Mouse (Mus musculus) MEL (cell line): ENCODE measurements around the gene Ccdc91. TPM values are rescaled to one million over a fixed set of nuclear protein-coding genes. Genes with fewer than 3 reads are reported as not detected.

Source experiments
- DNase-seq: peaks from one replicate; pipeline ENCODE4 v3.0.0; 2011; ENCODE audit warnings: low read depth, low spot score
- H3K27ac ChIP-seq: 2 replicates; pipeline ENCODE4 v1.5.1; 2012; ENCODE audit warnings: low read depth, mild to moderate bottlenecking, control low read depth, low read length, moderate library complexity; ENCODE audit not compliant: control insufficient read depth
- H3K27me3 ChIP-seq, 2 experiments: fragments of 150-350 bp in 1 of 2; sonication (generic) in 1 of 2; 2 replicates each; pipeline ENCODE4 v1.6.1; 2012; ENCODE audit warnings: low read length in 2 of 2, mild to moderate bottlenecking in 2 of 2, improper control_type of control experiment in 1 of 2, moderate library complexity in 1 of 2; ENCODE audit not compliant: insufficient read depth in 2 of 2, control insufficient read depth in 1 of 2
- H3K36me3 ChIP-seq, 2 experiments: 2 replicates each; pipeline ENCODE4 v1.6.1; 2012 to 2014; ENCODE audit warnings: low read length in 2 of 2, improper control_type of control experiment in 1 of 2, inconsistent platforms in 1 of 2, mild to moderate bottlenecking in 1 of 2; ENCODE audit not compliant: insufficient read depth in 2 of 2, control insufficient read depth in 1 of 2
- H3K4me1 ChIP-seq, 2 experiments: fragments of 150-350 bp in 1 of 2; sonication (generic) in 1 of 2; 2 replicates each; pipeline ENCODE4 v1.6.1; 2012; ENCODE audit warnings: low read length in 2 of 2, improper control_type of control experiment in 1 of 2, mild to moderate bottlenecking in 1 of 2; ENCODE audit not compliant: insufficient read depth in 2 of 2, control insufficient read depth in 1 of 2
- H3K4me3 ChIP-seq, 2 experiments: fragments of 150-350 bp in 1 of 2; sonication (generic) in 1 of 2; 2 replicates each; pipeline ENCODE4 v1.5.1; 2012; ENCODE audit warnings: low read depth in 2 of 2, low read length in 2 of 2, mild to moderate bottlenecking in 2 of 2, moderate library complexity in 2 of 2, control low read depth in 1 of 2, improper control_type of control experiment in 1 of 2; ENCODE audit not compliant: control insufficient read depth in 1 of 2, insufficient read depth in 1 of 2
- H3K79me2 ChIP-seq: 2 replicates; pipeline ENCODE4 v1.6.1; 2012; ENCODE audit warnings: mild to moderate bottlenecking, low read length, moderate library complexity; ENCODE audit not compliant: control insufficient read depth, poor library complexity, insufficient read depth
- H3K9ac ChIP-seq: 2 replicates; pipeline ENCODE4 v1.6.1; 2012; ENCODE audit warnings: low read depth, mild to moderate bottlenecking, control low read depth, low read length, moderate library complexity; ENCODE audit not compliant: control insufficient read depth, poor library complexity, severe bottlenecking
- H3K9me3 ChIP-seq: fragments of 150-350 bp; sonication (generic); replicated peaks from 2 replicates; pipeline ENCODE4 v1.6.1; 2012; ENCODE audit warnings: mild to moderate bottlenecking, low read length, improper control_type of control experiment, moderate library complexity; ENCODE audit not compliant: insufficient read depth
- BHLHE40 ChIP-seq: IDR thresholded peaks from 2 replicates; pipeline ENCODE4 v1.6.1; 2012; ENCODE audit warnings: low read depth, mild to moderate bottlenecking, inconsistent platforms, low read length, improper control_type of control experiment, borderline replicate concordance
- CHD1 ChIP-seq: IDR thresholded peaks from 2 replicates; pipeline ENCODE4 v1.6.1; 2012; ENCODE audit warnings: low read depth, mild to moderate bottlenecking, inconsistent platforms, low read length, improper control_type of control experiment
- CHD2 ChIP-seq: IDR thresholded peaks from 2 replicates; pipeline ENCODE4 v1.6.1; 2011; ENCODE audit warnings: low read length, improper control_type of control experiment
- CTCF ChIP-seq, 3 experiments: IDR thresholded peaks in 2 of 3; conservative IDR thresholded peaks in 1 of 3; 2 replicates each; pipeline ENCODE4 v1.5.1; 2011 to 2012; ENCODE audit warnings: low read length in 3 of 3, low read depth in 2 of 3, mild to moderate bottlenecking in 2 of 3, improper control_type of control experiment in 1 of 3, inconsistent platforms in 1 of 3, mixed read lengths in 1 of 3, moderate library complexity in 1 of 3; ENCODE audit not compliant: control insufficient read depth in 1 of 3, insufficient read depth in 1 of 3, poor library complexity in 1 of 3, severe bottlenecking in 1 of 3
- E2F4 ChIP-seq: IDR thresholded peaks from 2 replicates; pipeline ENCODE4 v1.6.1; 2011; ENCODE audit warnings: low read depth, low read length, improper control_type of control experiment, borderline replicate concordance
- GABPA ChIP-seq: IDR thresholded peaks from 2 replicates; pipeline ENCODE4 v1.6.1; 2012; ENCODE audit warnings: low read depth, mild to moderate bottlenecking, inconsistent platforms, low read length, improper control_type of control experiment, moderate library complexity
- HCFC1 ChIP-seq: IDR thresholded peaks from 2 replicates; pipeline ENCODE4 v1.6.1; 2012; ENCODE audit warnings: low read depth, mild to moderate bottlenecking, inconsistent platforms, low read length, improper control_type of control experiment, moderate library complexity
- JUND ChIP-seq: IDR thresholded peaks from 2 replicates; pipeline ENCODE4 v1.6.1; 2011; ENCODE audit warnings: low read depth, mild to moderate bottlenecking, improper control_type of control experiment, low read length
- MXI1 ChIP-seq: IDR thresholded peaks from 2 replicates; pipeline ENCODE4 v1.6.1; 2011; ENCODE audit warnings: mild to moderate bottlenecking, low read depth, low read length, improper control_type of control experiment
- POLR2AphosphoS5 ChIP-seq: IDR thresholded peaks from 2 replicates; pipeline ENCODE4 v1.6.1; 2012; ENCODE audit warnings: low read depth, borderline replicate concordance, mild to moderate bottlenecking, inconsistent platforms, low read length, moderate library complexity, mixed read lengths
- RCOR1 ChIP-seq: IDR thresholded peaks from 2 replicates; pipeline ENCODE4 v1.6.1; 2012; ENCODE audit warnings: low read depth, mild to moderate bottlenecking, inconsistent platforms, low read length, improper control_type of control experiment
- SIN3A ChIP-seq: IDR thresholded peaks from 2 replicates; pipeline ENCODE4 v1.6.1; 2012; ENCODE audit warnings: low read length, improper control_type of control experiment, inconsistent platforms
- SMC3 ChIP-seq: IDR thresholded peaks from 2 replicates; pipeline ENCODE4 v1.6.1; 2011; ENCODE audit warnings: low read depth, low read length, improper control_type of control experiment
- USF1 ChIP-seq: IDR thresholded peaks from 2 replicates; pipeline ENCODE4 v1.6.1; 2014; ENCODE audit warnings: low read depth, mild to moderate bottlenecking, inconsistent platforms, low read length, improper control_type of control experiment, moderate library complexity
- USF2 ChIP-seq, 2 experiments: IDR thresholded peaks; 2 replicates each; pipeline ENCODE4 v1.6.1; 2011 to 2012; ENCODE audit warnings: improper control_type of control experiment in 2 of 2, low read length in 2 of 2, borderline replicate concordance in 1 of 2, inconsistent platforms in 1 of 2, low read depth in 1 of 2, mild to moderate bottlenecking in 1 of 2; ENCODE audit not compliant: insufficient read depth in 1 of 2
- polyA plus RNA-seq, 2 experiments: library from polyadenylated mRNA; stranded (reverse) in 1 of 2; unstranded in 1 of 2; fragments of >175 nt in 1 of 2; fragments of >200 nt in 1 of 2; gene quantifications; 2 replicates each; pipeline versions ENCODE4 v1.2.1 to v1.2.4; 2012; ENCODE audit warnings: low replicate concordance in 2 of 2, low read depth in 1 of 2; ENCODE audit not compliant: insufficient read length in 2 of 2, insufficient read depth in 1 of 2, missing spikeins in 1 of 2
- total RNA-seq: library from RNA; depleted of rRNA; stranded (reverse); fragments of 300-350 nt; gene quantifications from 2 replicates; pipeline ENCODE4 v1.2.3, GENCODE M21; 2012

The Ccdc91 gene
- total and polyA plus RNA-seq, 3 experiments = not detected

GRCm38 (mm10) chr6:147671366-147671765 is 195.7 kb downstream of the Ccdc91 start:
- no peak overlapping the region for H3K4me3 ChIP-seq
- H3K9ac ChIP-seq = no peak overlapping the region
- H3K27ac ChIP-seq = no peak overlapping the region
- no peaks in the 10 kb centered on the region for H3K36me3 ChIP-seq
- no peaks in the 10 kb centered on the region for H3K27me3 ChIP-seq
- no peaks in the 10 kb centered on the region for H3K9me3 ChIP-seq
- no peak for DNase-seq
- TF ChIP-seq HCFC1 (no peak), CHD1 (no peak), E2F4 (no peak), USF2 (IDR thresholded peaks at IDR 0.05; ENCODE audit: borderline replicate concordance in 1 of 2, insufficient read depth in 1 of 2, low read depth in 1 of 2, low read length in 2 of 2) (no peak), GABPA (no peak)
- H3K4me1 ChIP-seq = no peaks in the 10 kb centered on the region
- no peaks in the 10 kb centered on the region for H3K79me2 ChIP-seq

GRCm38 (mm10) chr6:147672481-147672880 is 196.9 kb downstream of the Ccdc91 start:
- H3K79me2 ChIP-seq = no peaks in the 10 kb centered on the region
- no peak overlapping the region for H3K27ac ChIP-seq
- no peak for DNase-seq
- TF ChIP-seq USF1 (no peak), BHLHE40 (no peak), SMC3 (no peak)
- H3K4me1 ChIP-seq = no peaks in the 10 kb centered on the region
- no peaks in the 10 kb centered on the region for H3K36me3 ChIP-seq
- H3K27me3 ChIP-seq = no peaks in the 10 kb centered on the region
- no peak overlapping the region for H3K4me3 ChIP-seq
- no peaks in the 10 kb centered on the region for H3K9me3 ChIP-seq
- no peak overlapping the region for H3K9ac ChIP-seq

- Histone ChIP-seq H3K9me3 (no peaks in the 10 kb centered on the region), H3K27ac (no peak overlapping the region), H3K36me3 (no peaks in the 10 kb centered on the region), H3K4me3 (no peak overlapping the region), H3K9ac (no peak overlapping the region), H3K27me3 (no peaks in the 10 kb centered on the region), H3K79me2 (no peaks in the 10 kb centered on the region), H3K4me1 (no peaks in the 10 kb centered on the region)
- TF ChIP-seq POLR2AphosphoS5 (no peak), CHD2 (no peak), GABPA (no peak), JUND (no peak), MXI1 (no peak), SIN3A (no peak), RCOR1 (no peak), CTCF (IDR thresholded peaks at IDR 0.05 in 2 of 3, conservative IDR thresholded peaks at IDR 0.05 in 1 of 3; ENCODE audit: control insufficient read depth in 1 of 3, insufficient read depth in 1 of 3, low read depth in 2 of 3, low read length in 3 of 3, poor library complexity in 1 of 3, severe bottlenecking in 1 of 3) (no peak), CHD1 (no peak), SMC3 (no peak)
- DNase-seq = no peak
Measured at GRCm38 (mm10) chr6:147675022-147675733, 199.6 kb downstream of the Ccdc91 start.
